Mouse (Mus musculus) neural tube, embryonic 14.5 days (tissue): ENCODE measurements around the gene Pik3ap1. TPM values are rescaled to one million over a fixed set of nuclear protein-coding genes. Genes with fewer than 3 reads are reported as not detected.

ENCODE experiments used
- ATAC-seq: fragments of 200-750 bp; cut with Nextera tagmentation; 2 replicates; pipeline ENCODE4 v1.8.0; 2017; ENCODE audit warnings: low read depth, mild to moderate bottlenecking, moderate TSS enrichment, moderate library complexity
- H3K27ac ChIP-seq: fragments of 300-500 bp; sonication (generic); 2 replicates; pipeline ENCODE4 v1.5.1; 2014; ENCODE audit warnings: low read depth, mild to moderate bottlenecking, control low read depth, low read length, moderate library complexity, mixed read lengths
- H3K27me3 ChIP-seq: fragments of 300-500 bp; sonication (generic); 2 replicates; pipeline ENCODE4 v1.6.1; 2014; ENCODE audit warnings: low read length; ENCODE audit not compliant: control insufficient read depth, insufficient read depth
- H3K36me3 ChIP-seq: fragments of 300-500 bp; sonication (generic); 2 replicates; pipeline ENCODE4 v1.6.1; 2014; ENCODE audit warnings: low read length, mixed read lengths; ENCODE audit not compliant: control insufficient read depth, insufficient read depth
- H3K4me1 ChIP-seq: fragments of 300-500 bp; sonication (generic); 2 replicates; pipeline ENCODE4 v1.6.1; 2014; ENCODE audit warnings: low read length; ENCODE audit not compliant: control insufficient read depth, insufficient read depth
- H3K4me2 ChIP-seq: fragments of 300-500 bp; sonication (generic); 2 replicates; pipeline ENCODE4 v1.6.1; 2014; ENCODE audit warnings: mild to moderate bottlenecking, low read depth, low read length, control low read depth
- H3K4me3 ChIP-seq: fragments of 300-500 bp; sonication (generic); 2 replicates; pipeline ENCODE4 v1.5.1; 2014; ENCODE audit warnings: low read depth, low read length, control low read depth, mixed read lengths
- H3K9ac ChIP-seq: fragments of 300-500 bp; sonication (generic); replicated peaks from 2 replicates; pipeline ENCODE4 v1.6.1; 2014; ENCODE audit warnings: low read depth, mild to moderate bottlenecking, control low read depth, low read length, mixed read lengths
- H3K9me3 ChIP-seq: fragments of 300-500 bp; sonication (generic); 2 replicates; pipeline ENCODE4 v1.6.1; 2016; ENCODE audit warnings: low read length; ENCODE audit not compliant: control insufficient read depth
- WGBS: fragments of 180-500 bp; shearing (Covaris S2); extraction: QIAGEN DNeasy Blood & Tissue Kit; methylation state at CpG from one replicate; pipeline ENCODE4 v1.1.7; 2014; 5-methylcytosine and 5-hydroxymethylcytosine counted together
- polyA plus RNA-seq: library from polyadenylated mRNA; unstranded; fragments of >200 nt; fragmentation: Nextera tagmentation; extraction: Ambion mirVana; gene quantifications from 2 replicates; pipeline ENCODE4 v1.2.1, GENCODE M21; 2014

The Pik3ap1 gene
- polyA plus RNA-seq, 1 experiment from 2014 or later, result 0.88 TPM

DNA sequence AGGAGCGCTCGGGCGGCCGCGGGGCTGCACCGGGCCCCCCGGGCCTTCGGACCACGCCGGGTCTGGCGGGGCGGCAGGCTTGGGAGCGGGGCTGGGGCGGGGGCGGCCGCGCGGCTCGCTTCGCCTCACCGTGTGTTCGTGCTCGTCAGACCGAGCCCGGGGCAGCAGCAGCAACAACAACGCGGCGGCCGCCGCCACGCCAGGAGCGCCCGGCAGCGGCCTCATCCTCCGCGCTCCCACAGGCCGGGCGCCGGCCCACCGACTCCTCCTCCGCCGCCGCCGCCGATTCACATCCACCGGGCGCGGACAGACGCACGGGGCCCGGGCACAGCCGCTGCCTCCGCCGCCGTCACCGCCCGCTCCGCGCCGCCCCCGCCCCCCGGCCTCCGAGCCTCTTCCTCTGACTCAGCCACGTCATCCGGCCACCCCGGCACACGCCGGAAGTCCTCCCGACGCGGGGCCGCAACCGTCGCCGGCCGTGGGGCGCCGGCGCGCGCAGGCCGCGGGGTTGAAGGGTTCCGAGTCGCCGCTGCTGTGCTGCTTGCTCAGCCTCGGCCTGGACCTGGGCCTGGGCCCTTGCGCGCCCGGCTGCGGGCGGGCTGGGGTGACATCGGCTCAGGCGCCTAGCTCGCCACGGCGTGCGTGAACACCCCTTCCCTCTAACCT, 121.1 kb downstream of the Pik3ap1 start, which contains the start of gene Tm9sf3:
TSS of gene Tm9sf3 (minus strand) at position 368 of the 666 bp plus-strand sequence.
- H3K4me1 ChIP-seq, result peaks cover 16% of the 10 kb centered on the region; the same call in 1 of the 2 replicates
- H3K9me3 ChIP-seq, result no peaks in the 10 kb centered on the region
- no peaks in the 10 kb centered on the region for H3K36me3 ChIP-seq
- no peaks in the 10 kb centered on the region for H3K27me3 ChIP-seq
- H3K9ac ChIP-seq, result peak within 1 kb of the TSS; percentile 95
- WGBS, result under 1% methylated on average over 70 of the region's 98 CpGs
- peak within 1 kb of the TSS; percentile 97 for H3K27ac ChIP-seq
- H3K4me2 ChIP-seq, result peak within 1 kb of the TSS; percentile 80
- peak within 1 kb of the TSS; percentile 94 for H3K4me3 ChIP-seq
- peak; percentile 96 for ATAC-seq

DNA sequence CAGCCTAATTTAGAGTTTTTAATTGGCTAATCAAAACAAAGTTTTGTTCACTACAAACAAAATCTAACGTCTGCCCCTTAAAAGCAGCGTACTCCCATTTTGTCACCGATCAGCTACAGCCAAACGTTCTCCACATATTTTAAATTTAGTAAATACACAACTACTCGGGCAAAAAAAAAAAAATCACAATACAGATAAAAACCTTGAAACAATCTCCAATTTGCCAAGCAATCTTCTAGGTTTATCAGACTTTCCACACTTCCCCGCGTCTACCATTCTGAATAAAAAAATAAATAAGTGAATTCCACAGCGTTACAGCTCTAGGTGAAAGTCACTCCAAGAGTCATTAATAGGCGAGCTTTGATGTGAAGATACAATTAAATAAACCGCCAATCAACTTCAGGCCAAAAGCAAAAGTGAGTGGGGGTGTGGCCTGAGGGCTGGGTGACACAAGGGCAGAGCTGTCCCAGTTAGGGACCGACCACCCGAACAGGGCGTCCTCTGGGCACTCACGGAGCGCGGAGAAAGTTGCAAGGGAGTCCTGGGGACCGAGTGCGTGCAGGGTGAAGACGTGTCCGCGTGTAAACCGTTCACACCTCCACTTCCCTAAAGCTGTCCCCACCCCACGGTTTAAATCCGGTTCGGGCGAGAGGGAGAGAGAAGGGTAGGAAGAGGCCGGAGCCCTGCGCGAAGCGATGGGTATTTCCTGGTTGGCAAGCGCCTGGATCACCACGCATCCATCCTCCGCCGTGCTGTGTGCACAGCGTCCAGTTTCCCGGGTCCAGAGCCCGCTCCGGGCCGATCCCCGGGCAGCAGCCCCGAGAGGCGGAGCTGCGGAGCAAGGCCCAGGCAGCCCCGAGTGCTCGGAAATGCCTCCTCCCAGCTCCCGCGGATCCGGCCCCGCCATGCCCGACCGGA, 121.9 kb downstream of the Pik3ap1 start:
- Histone ChIP-seq H3K4me3 (peak overlapping the region; percentile 94), H3K4me1 (peaks cover 16% of the 10 kb centered on the region; the same call in 1 of the 2 replicates), H3K9ac (peak overlapping the region; percentile 95), H3K36me3 (no peaks in the 10 kb centered on the region), H3K27me3 (no peaks in the 10 kb centered on the region), H3K27ac (peak overlapping the region; percentile 97), H3K9me3 (no peaks in the 10 kb centered on the region), H3K4me2 (peak overlapping the region; percentile 80)
- WGBS, result 7% methylated on average over 42 of the region's 51 CpGs
- ATAC-seq, result peak; percentile 85

DNA sequence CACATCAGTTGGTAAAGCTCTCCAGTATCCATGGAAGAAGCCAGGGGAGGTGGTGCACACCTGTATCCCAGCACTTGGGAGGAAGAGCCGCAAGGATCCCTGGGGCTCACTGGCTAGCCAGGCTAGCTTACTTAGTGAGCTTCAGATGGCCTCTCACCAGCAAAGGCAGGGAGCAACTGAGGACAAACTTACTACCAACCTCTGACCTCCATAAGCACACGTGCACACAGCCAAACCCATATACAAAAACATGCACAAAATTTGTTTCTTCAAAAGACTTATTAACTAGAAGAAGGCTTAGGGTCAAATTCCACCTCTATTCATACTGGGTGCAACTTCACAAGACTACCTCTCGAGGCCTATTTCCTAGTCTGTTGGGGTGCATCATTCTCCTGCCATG, 124.2 kb downstream of the Pik3ap1 start:
- 91% methylated on average over 3 of the region's 3 CpGs for WGBS
- Histone ChIP-seq H3K27me3 (no peaks in the 10 kb centered on the region), H3K4me3 (no peak overlapping the region), H3K36me3 (no peaks in the 10 kb centered on the region), H3K9me3 (no peaks in the 10 kb centered on the region), H3K4me1 (peaks cover 16% of the 10 kb centered on the region; the same call in 1 of the 2 replicates), H3K27ac (no peak overlapping the region), H3K4me2 (no peak overlapping the region), H3K9ac (no peak overlapping the region)
- no peak for ATAC-seq

DNA sequence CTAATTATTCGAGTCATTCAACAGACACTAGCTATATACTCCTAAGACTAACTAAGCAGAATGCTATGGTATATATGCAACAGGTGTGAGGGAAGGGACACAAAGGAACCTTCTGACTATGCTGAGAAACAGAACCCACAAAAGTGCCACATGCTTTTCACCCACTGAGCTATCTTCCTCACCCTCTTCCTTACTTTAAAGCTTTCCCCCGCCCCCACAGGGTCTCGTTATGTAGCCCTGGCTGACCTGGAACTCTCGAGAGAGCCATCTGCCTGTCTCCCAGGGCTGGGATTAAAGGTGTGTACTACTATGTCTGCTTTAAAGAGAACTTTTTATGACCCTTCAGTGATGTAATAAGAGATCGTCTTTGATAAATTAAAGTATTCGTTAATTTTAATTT, 125.6 kb downstream of the Pik3ap1 start:
- H3K36me3 ChIP-seq, result no peaks in the 10 kb centered on the region
- no peak overlapping the region for H3K27ac ChIP-seq
- H3K4me3 ChIP-seq, result no peak overlapping the region
- H3K9me3 ChIP-seq, result no peaks in the 10 kb centered on the region
- H3K4me1 ChIP-seq, result peaks cover 16% of the 10 kb centered on the region; the same call in 1 of the 2 replicates
- H3K9ac ChIP-seq, result no peak overlapping the region
- no peak overlapping the region for H3K4me2 ChIP-seq
- WGBS, result 79% methylated on average over 6 of the region's 6 CpGs
- ATAC-seq, result no peak
- H3K27me3 ChIP-seq, result no peaks in the 10 kb centered on the region

DNA sequence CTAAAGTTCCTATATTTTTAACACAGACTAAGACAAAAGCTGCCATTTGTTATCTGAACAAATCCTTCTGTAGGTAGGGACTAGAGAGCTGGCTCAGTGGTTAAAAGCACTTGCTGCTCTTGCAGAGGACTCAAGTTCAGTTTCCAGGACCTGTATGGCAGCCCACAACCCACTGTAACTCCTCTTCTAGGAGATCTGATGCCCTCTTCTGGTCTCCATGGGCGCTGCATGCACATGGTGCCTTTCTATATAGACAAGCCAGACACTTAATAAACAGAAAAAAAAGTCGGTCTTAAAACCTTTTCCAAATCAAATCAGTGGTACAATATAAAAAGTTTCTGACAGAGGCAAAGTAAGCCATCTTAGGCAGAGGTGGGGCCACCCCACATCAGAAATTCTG, 126.2 kb downstream of the Pik3ap1 start:
- no peak overlapping the region for H3K4me3 ChIP-seq
- H3K9me3 ChIP-seq, result no peaks in the 10 kb centered on the region
- no peaks in the 10 kb centered on the region for H3K36me3 ChIP-seq
- 46% methylated on average over 2 of the region's 2 CpGs for WGBS
- no peak overlapping the region for H3K9ac ChIP-seq
- ATAC-seq, result no peak
- H3K27ac ChIP-seq, result no peak overlapping the region
- H3K4me1 ChIP-seq, result peaks cover 16% of the 10 kb centered on the region; the same call in 1 of the 2 replicates
- H3K4me2 ChIP-seq, result no peak overlapping the region
- H3K27me3 ChIP-seq, result no peaks in the 10 kb centered on the region

DNA sequence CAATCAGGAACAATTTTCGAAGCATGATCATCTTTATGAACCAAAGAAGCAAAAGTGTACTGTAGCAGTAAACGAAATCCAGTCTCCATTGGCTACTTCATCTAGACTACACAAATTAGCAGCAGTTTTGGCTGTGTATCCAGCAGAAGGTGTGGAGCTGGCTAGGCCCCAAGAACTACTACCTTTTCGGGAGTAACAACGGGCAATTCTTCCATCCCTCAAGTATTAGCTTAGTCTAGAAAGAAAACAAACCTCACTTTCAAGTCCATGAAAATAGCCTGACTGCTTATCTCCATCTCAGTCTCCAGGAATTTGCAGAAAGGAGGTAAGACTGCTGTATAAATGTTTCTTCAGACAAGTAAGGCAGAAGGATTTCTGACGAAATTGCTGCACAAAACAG, 130.3 kb downstream of the Pik3ap1 start:
- H3K27me3 ChIP-seq, result no peaks in the 10 kb centered on the region
- H3K27ac ChIP-seq, result no peak overlapping the region
- no peaks in the 10 kb centered on the region for H3K9me3 ChIP-seq
- no peaks in the 10 kb centered on the region for H3K36me3 ChIP-seq
- no peak for ATAC-seq
- H3K4me2 ChIP-seq, result no peak overlapping the region
- H3K4me3 ChIP-seq, result no peak overlapping the region
- WGBS, result 94% methylated on average over 5 of the region's 5 CpGs
- no peaks in the 10 kb centered on the region for H3K4me1 ChIP-seq
- H3K9ac ChIP-seq, result no peak overlapping the region

DNA sequence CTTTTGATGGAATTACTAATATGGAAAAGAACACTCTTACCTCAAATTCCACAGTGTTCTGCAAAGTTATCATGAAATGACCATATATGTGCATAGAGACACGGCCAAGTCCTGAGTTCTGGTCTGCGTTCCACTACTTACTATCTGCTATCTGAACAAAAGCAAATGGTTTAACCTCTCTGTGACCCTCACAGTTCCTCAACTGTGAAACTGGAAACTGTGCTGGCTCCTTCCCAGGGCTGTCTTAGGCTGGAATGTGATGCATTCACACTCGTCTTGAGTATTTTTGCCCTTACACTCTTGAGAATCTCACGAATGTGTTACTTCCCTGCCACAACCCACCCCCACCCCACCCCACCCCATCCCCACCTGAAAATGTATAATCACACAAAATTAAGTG, 135.9 kb downstream of the Pik3ap1 start:
- Histone ChIP-seq H3K9ac (no peak overlapping the region), H3K27me3 (no peaks in the 10 kb centered on the region), H3K36me3 (peaks cover 11% of the 10 kb centered on the region; the same call in 1 of the 2 replicates), H3K27ac (no peak overlapping the region), H3K4me2 (no peak overlapping the region), H3K9me3 (no peaks in the 10 kb centered on the region), H3K4me1 (no peaks in the 10 kb centered on the region), H3K4me3 (no peak overlapping the region)
- WGBS, result 70% methylated on average over 4 of the region's 4 CpGs
- no peak for ATAC-seq

DNA sequence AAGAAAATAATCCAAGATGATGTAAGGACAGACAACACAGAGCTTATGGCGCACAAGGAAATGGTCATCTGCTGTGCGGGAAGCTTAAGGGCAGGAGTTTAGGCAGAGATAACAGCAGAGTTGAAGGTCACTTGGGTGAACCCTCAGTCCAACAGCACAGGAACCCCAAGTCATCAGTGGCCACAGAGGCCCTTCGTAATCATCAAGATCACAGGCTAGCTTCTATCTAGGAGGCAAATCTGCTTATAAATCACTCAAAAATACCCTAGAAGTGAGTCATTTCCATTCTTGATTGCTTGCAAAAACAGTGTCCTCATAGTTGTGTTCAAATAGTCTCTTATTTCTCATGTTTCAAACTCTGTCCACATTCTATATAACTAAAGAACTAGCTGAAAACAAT, 136.6 kb downstream of the Pik3ap1 start:
- H3K4me3 ChIP-seq, result no peak overlapping the region
- ATAC-seq, result no peak
- H3K27me3 ChIP-seq, result no peaks in the 10 kb centered on the region
- H3K9me3 ChIP-seq, result no peaks in the 10 kb centered on the region
- WGBS, result 92% methylated on average over 3 of the region's 3 CpGs
- no peaks in the 10 kb centered on the region for H3K4me1 ChIP-seq
- H3K27ac ChIP-seq, result no peak overlapping the region
- no peak overlapping the region for H3K9ac ChIP-seq
- peaks cover 11% of the 10 kb centered on the region; the same call in 1 of the 2 replicates for H3K36me3 ChIP-seq
- no peak overlapping the region for H3K4me2 ChIP-seq

DNA sequence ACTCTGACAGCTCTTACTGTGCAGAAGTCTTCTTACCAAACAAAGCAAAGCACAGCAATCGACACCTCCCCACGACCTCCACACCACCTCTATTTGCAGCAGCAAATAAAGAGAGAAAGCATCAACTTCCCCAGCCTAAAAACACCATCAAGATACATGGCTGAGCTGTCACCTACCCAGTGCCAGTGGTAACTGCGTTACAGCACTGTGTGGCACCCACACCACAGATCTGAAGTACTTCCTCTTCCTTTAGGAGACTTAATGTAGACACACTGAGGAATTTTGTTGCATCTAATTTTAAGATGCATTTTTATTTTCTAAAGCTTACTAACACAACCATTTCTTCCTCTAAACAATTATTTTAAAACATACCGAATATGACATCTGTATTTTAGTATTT, 138.6 kb downstream of the Pik3ap1 start:
- H3K9ac ChIP-seq, result no peak overlapping the region
- H3K4me1 ChIP-seq, result no peaks in the 10 kb centered on the region
- H3K27me3 ChIP-seq, result no peaks in the 10 kb centered on the region
- H3K27ac ChIP-seq, result no peak overlapping the region
- H3K4me3 ChIP-seq, result no peak overlapping the region
- no peaks in the 10 kb centered on the region for H3K9me3 ChIP-seq
- H3K4me2 ChIP-seq, result no peak overlapping the region
- 89% methylated on average over 4 of the region's 4 CpGs for WGBS
- no peak for ATAC-seq
- H3K36me3 ChIP-seq, result peaks cover 28% of the 10 kb centered on the region; the same call in 1 of the 2 replicates
